Mouse (Mus musculus) gastrocnemius, postnatal 36 days (tissue): Measurements from ENCODE around the gene Mterf4. TPM values are rescaled to one million over a fixed set of nuclear protein-coding genes. Genes with fewer than 3 reads are reported as not detected.

Experiments
- DNase-seq, 2 experiments: peaks; one replicate each; pipeline ENCODE4 v3.0.0; 2022
- intact Hi-C: fragments of 180-260 bp; cut with DNase I; formaldehyde crosslinking; loops from one replicate; pipeline ENCODE4 v1.15.1; 2025
- microRNA-seq, 2 experiments: library from miRNA; unstranded; fragments of <30 nt; microRNA quantifications; one replicate each; pipeline ENCODE4 v1.2.0; 2021
- total RNA-seq, 2 experiments: library from RNA; stranded (reverse); gene quantifications; 2 replicates each; pipeline ENCODE4 v1.2.3; 2021

Mterf4 gene
- total RNA-seq, 2 experiments from 2014 or later = 8.7 to 11.3 TPM

- intact Hi-C loops = no loop called here
- no peak for DNase-seq
These were observed 35.0 kb downstream of the Mterf4 start for GRCm38 (mm10) chr1:93270516-93271240.

- intact Hi-C loops = no loop called here
- no peak for DNase-seq
These were observed 37.5 kb downstream of the Mterf4 start for GRCm38 (mm10) chr1:93268246-93268645.

GRCm38 (mm10) chr1:93267207-93267606 is 38.5 kb downstream of the Mterf4 start:
- no peak for DNase-seq

GRCm38 (mm10) chr1:93257560-93257959 is 48.2 kb downstream of the Mterf4 start:
- intact Hi-C loops = no loop called here
- DNase-seq = no peak

More at GRCm38 (mm10) chr1:93267207-93267606, 38.5 kb downstream of the Mterf4 start:
- intact Hi-C loops = no loop called here

- intact Hi-C loops = no loop called here
- no peak for DNase-seq
These were observed 50.0 kb downstream of the Mterf4 start for GRCm38 (mm10) chr1:93255761-93256160.

GRCm38 (mm10) chr1:93252586-93252985 is 53.1 kb downstream of the Mterf4 start:
- no peak for DNase-seq
- intact Hi-C loops = no loop called here

Small RNA genes within 50 kb of the gene (microRNA-seq; reads per million reads assigned to microRNA genes)
- 0 reads per million in 2 experiments for gene Mir6345
- 0.36 to 0.74 reads per million in 2 experiments for gene Mir6901
- 0 reads per million in 2 experiments for gene Mir6902

Other genes with a start within 250 kb of the Mterf4 start
- 1 to 10 TPM in 1 of 2 experiments, under 1 TPM in 1; 0.64 to 1.6 TPM for gene Kif1a, start 204.0 kb downstream of the Mterf4 start, total RNA-seq
- gene Agxt, start 170.7 kb downstream of the Mterf4 start, total RNA-seq = under 1 TPM in 1 of 2 experiments, not detected in 1; 0.28 TPM
- not detected for gene 2310007B03Rik, start 145.0 kb downstream of the Mterf4 start, total RNA-seq
- gene Crocc2, start 137.2 kb downstream of the Mterf4 start, total RNA-seq = not detected
- gene Sned1, start 70.1 kb downstream of the Mterf4 start, total RNA-seq = 1 to 10 TPM; 4.3 to 5.4 TPM
- gene Ppp1r7, start 36.9 kb upstream of the Mterf4 start, total RNA-seq = 10 to 100 TPM; 18.9 to 22.7 TPM
- under 1 TPM; 0.20 TPM for gene Pask, start 37.6 kb upstream of the Mterf4 start, total RNA-seq
- not detected for gene Ano7, start 68.0 kb upstream of the Mterf4 start, total RNA-seq
- gene Hdlbp, start 172.9 kb upstream of the Mterf4 start, total RNA-seq = 100 to 1,000 TPM; 289 to 302 TPM
- 10 to 100 TPM; 11.5 to 11.9 TPM for gene Farp2, start 206.2 kb upstream of the Mterf4 start, total RNA-seq